Mouse (Mus musculus) heart, postnatal 25 days (tissue): ENCODE results near the gene Ola1. TPM values are rescaled to one million over a fixed set of nuclear protein-coding genes. Genes with fewer than 3 reads are reported as not detected.

ENCODE experiments used
- DNase-seq: peaks from one replicate; pipeline ENCODE4 v3.0.0; 2022; ENCODE audit warnings: low spot score
- intact Hi-C: fragments of 180-260 bp; cut with DNase I; formaldehyde crosslinking; loops from one replicate; pipeline ENCODE4 v1.15.1; 2025
- total RNA-seq, 2 experiments: library from RNA; stranded (reverse); gene quantifications; 2 replicates each; pipeline ENCODE4 v1.2.3; 2021

The Ola1 gene
- total RNA-seq, 2 experiments from 2014 or later: 44.6 to 48.3 TPM

- DNase-seq: no peak
- intact Hi-C loops: loop anchor here (5.0 kb wide), 1 partner anchor 43 kb away; no protein-coding TSS in a partner anchor
Measured at GRCm38 (mm10) chr2:73045505-73045904, 173.2 kb downstream of the Ola1 start.

Other genes with a start within 250 kb of the Ola1 start
- 10 to 100 TPM; 34.8 to 38.9 TPM for gene Sp3, start 238.5 kb downstream of the Ola1 start, total RNA-seq
- not detected for gene Gm11084, start 232.2 kb downstream of the Ola1 start, total RNA-seq
- not detected for gene Sp9, start 53.0 kb upstream of the Ola1 start, total RNA-seq
- 10 to 100 TPM; 19.0 to 21.7 TPM for gene Scrn3, start 93.7 kb upstream of the Ola1 start, total RNA-seq
- 10 to 100 TPM; 13.4 to 14.7 TPM for gene Cir1, start 93.8 kb upstream of the Ola1 start, total RNA-seq
- 10 to 100 TPM in 1 of 2 experiments, 1 to 10 TPM in 1; 9.9 to 12.3 TPM for gene Gpr155, start 167.6 kb upstream of the Ola1 start, total RNA-seq